In the genomic region with DNA sequence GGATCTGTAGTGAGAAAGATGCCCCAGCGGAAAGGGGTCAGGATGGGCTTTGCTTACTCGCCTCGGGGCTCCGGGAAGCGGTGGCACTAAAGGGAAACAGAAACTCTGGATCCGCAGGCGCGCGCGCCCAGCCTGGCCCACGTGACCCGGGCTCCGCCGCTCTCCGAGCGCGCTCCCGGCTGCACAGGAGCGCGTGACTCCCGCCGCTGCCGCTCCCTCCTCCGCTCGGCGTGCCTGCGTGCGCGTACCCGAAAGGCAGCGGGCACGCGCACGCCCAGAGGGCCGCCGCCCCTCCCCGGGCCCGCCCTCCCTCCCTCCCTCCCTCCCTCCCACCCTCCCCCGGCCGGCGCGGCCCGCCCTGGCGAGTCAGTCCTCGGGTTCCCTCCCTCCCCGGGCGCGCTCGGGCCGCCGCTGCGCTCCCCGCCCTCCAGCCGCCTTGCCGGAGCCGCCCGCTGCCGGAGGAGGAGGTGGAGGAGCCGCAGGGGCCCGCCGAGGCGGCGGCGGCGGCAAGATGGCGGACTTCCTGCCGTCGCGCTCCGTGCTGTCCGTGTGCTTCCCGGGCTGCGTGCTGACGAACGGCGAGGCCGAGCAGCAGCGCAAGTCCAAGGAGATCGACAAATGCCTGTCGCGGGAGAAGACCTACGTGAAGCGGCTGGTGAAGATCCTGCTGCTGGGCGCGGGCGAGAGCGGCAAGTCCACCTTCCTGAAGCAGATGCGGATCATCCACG, we compare ENCODE assay signal across 8 mouse cellular contexts. TPM values are rescaled to one million over a fixed set of nuclear protein-coding genes. Genes with fewer than 3 reads are reported as not detected.
A peak's percentile ranks its signal among the peaks of the same experiment; 100 is the strongest.
DNase-seq lines count a peak whose midpoint lies in the region; ATAC-seq and TF ChIP-seq lines count a peak whose summit lies in the region.

A gene (plus strand): TSS at position 369 of the 728 bp plus-strand sequence.

- H3K27me3 ChIP-seq in CH12.LX (replicated peaks) = no peaks in the 10 kb centered on the region
- H3K27me3 ChIP-seq in forebrain, embryonic 12.5 days = peaks cover 18% of the 10 kb centered on the region
- H3K27me3 ChIP-seq in heart, postnatal 0 days (ENCODE audit: control insufficient read depth, insufficient read depth, low read length) = no peaks in the 10 kb centered on the region
- no peaks in the 10 kb centered on the region for H3K27me3 ChIP-seq in liver, embryonic 16.5 days (ENCODE audit: control insufficient read depth, insufficient read depth, low read depth, low read length)
- peaks cover 16% of the 10 kb centered on the region for H3K27me3 ChIP-seq in neural tube, embryonic 13.5 days
- H3K27me3 ChIP-seq in testis, adult 2 months (ENCODE audit: control insufficient read depth, insufficient read depth, low read length) = no peaks in the 10 kb centered on the region

- no peak for TF ChIP-seq CTCF in CH12.LX (conservative IDR thresholded peaks at IDR 0.05 in 1 of 2, IDR thresholded peaks at IDR 0.05 in 1 of 2; ENCODE audit: low read depth in 2 of 2, low read length in 2 of 2)
- TF ChIP-seq CTCF in heart, postnatal 0 days (IDR thresholded peaks at IDR 0.05; ENCODE audit: low read depth) = no peak
- TF ChIP-seq CTCF in testis, adult 2 months (IDR thresholded peaks at IDR 0.05; ENCODE audit: control insufficient read depth, insufficient read depth, insufficient replicate concordance, low read depth, low read length) = no peak

- peak within 1 kb of the TSS; percentile 89 for H3K27ac ChIP-seq in CH12.LX (ENCODE audit: insufficient read depth, low read depth)
- peak within 1 kb of the TSS; percentile 96 for H3K27ac ChIP-seq in forebrain, embryonic 12.5 days
- H3K27ac ChIP-seq in heart, postnatal 0 days (ENCODE audit: low read depth) = peak within 1 kb of the TSS; percentile 98
- peak within 1 kb of the TSS; percentile 97 for H3K27ac ChIP-seq in liver, embryonic 16.5 days (ENCODE audit: low read length)
- peak within 1 kb of the TSS; percentile 95 for H3K27ac ChIP-seq in neural tube, embryonic 13.5 days (replicated peaks)
- peak within 1 kb of the TSS; percentile 95 for H3K27ac ChIP-seq in testis, adult 2 months (ENCODE audit: control insufficient read depth, insufficient read depth, low read depth, low read length)

- TF ChIP-seq POLR2A in CH12.LX (IDR thresholded peaks at IDR 0.05; ENCODE audit: low read depth, low read length) = peak; percentile 78
- peak; percentile 62 for TF ChIP-seq POLR2A in testis, adult 2 months (IDR thresholded peaks at IDR 0.05; ENCODE audit: control insufficient read depth, low read depth, low read length)

- peak; percentile 81 for ATAC-seq in forebrain, embryonic 12.5 days (ENCODE audit: low FRiP score)
- ATAC-seq in heart, postnatal 0 days (ENCODE audit: insufficient read depth, low read depth) = peak; percentile 79
- ATAC-seq in liver, embryonic 16.5 days (ENCODE audit: low read depth) = peak; percentile 92
- ATAC-seq in neural tube, embryonic 13.5 days (ENCODE audit: low read depth) = peak; percentile 70

- H3K79me2 ChIP-seq in CH12.LX (replicated peaks; ENCODE audit: control insufficient read depth, extremely low read depth, insufficient read depth, poor library complexity, severe bottlenecking) = peaks cover 40% of the 10 kb centered on the region

- no peaks in the 10 kb centered on the region for H3K9me3 ChIP-seq in CH12.LX (replicated peaks; ENCODE audit: low read length)
- no peaks in the 10 kb centered on the region for H3K9me3 ChIP-seq in forebrain, embryonic 12.5 days
- no peaks in the 10 kb centered on the region for H3K9me3 ChIP-seq in heart, postnatal 0 days (replicated peaks; ENCODE audit: control insufficient read depth, low read length)
- H3K9me3 ChIP-seq in liver, embryonic 16.5 days (replicated peaks; ENCODE audit: control insufficient read depth, low read length) = no peaks in the 10 kb centered on the region
- no peaks in the 10 kb centered on the region for H3K9me3 ChIP-seq in neural tube, embryonic 13.5 days

- dilution Hi-C loops in CH12.LX (cut with MboI; ENCODE audit: extremely low pct_ligation_motif_present, extremely low pct_unique_long_range_greater_than_20kb, low sequenced_read_pairs) = no loop called here

- peak; percentile 85 for DNase-seq in CH12.LX (ENCODE audit: extremely low read depth)
- peak; percentile 73 for DNase-seq in c-Kit-positive CD71-positive TER-119-negative erythroid progenitor cells, embryonic 14.5 days (ENCODE audit: low read depth)
- peak; percentile 93 for DNase-seq in heart, postnatal 0 days (ENCODE audit: low spot score)
- peak; percentile 93 to 95 for DNase-seq in kidney, postnatal 4 days

- WGBS in forebrain, embryonic 12.5 days = under 1% methylated on average over 62 of the region's 89 CpGs
- under 1% methylated on average over 60 of the region's 89 CpGs for WGBS in heart, postnatal 0 days
- WGBS in liver, embryonic 16.5 days (ENCODE audit: insufficient replicate concordance) = under 1% methylated on average over 70 of the region's 89 CpGs
- WGBS in neural tube, embryonic 13.5 days = 1% methylated on average over 52 of the region's 89 CpGs

- in situ Hi-C loops in CH12.LX (cut with MboI; ENCODE audit: low pct_ligation_motif_present, low pct_unique_long_range_greater_than_20kb, low sequenced_read_pairs) = loop anchor here (5.0 kb wide), 1 partner anchor 50 kb away; a partner anchor contains a TSS

- H3K36me3 ChIP-seq in CH12.LX (replicated peaks in 1 of 2; ENCODE audit: control insufficient read depth in 1 of 2, insufficient read depth in 1 of 2, low read length in 1 of 2) = peaks cover 15 to 22% of the 10 kb centered on the region in 2 experiments
- peaks cover 23% of the 10 kb centered on the region for H3K36me3 ChIP-seq in forebrain, embryonic 12.5 days (replicated peaks)
- peaks cover 16% of the 10 kb centered on the region for H3K36me3 ChIP-seq in heart, postnatal 0 days (replicated peaks; ENCODE audit: control insufficient read depth, insufficient read depth, low read length)
- peaks cover 6% of the 10 kb centered on the region; the same call in 1 of the 2 replicates for H3K36me3 ChIP-seq in liver, embryonic 16.5 days (ENCODE audit: control insufficient read depth, insufficient read depth)
- H3K36me3 ChIP-seq in neural tube, embryonic 13.5 days = peaks cover 19% of the 10 kb centered on the region
- H3K36me3 ChIP-seq in testis, adult 2 months (ENCODE audit: control insufficient read depth, insufficient read depth, low read length) = no peaks in the 10 kb centered on the region

- H3K4me3 ChIP-seq in CH12.LX (replicated peaks in 1 of 3; ENCODE audit: low read depth in 2 of 3, low read length in 2 of 3, poor library complexity in 1 of 3) = peak within 1 kb of the TSS; percentile 75 to 91 (median 89)
- H3K4me3 ChIP-seq in forebrain, embryonic 12.5 days (replicated peaks) = peak within 1 kb of the TSS; percentile 87
- H3K4me3 ChIP-seq in heart, postnatal 0 days (ENCODE audit: low read depth, low read length) = peak within 1 kb of the TSS; percentile 67
- peak within 1 kb of the TSS; percentile 73 for H3K4me3 ChIP-seq in liver, embryonic 16.5 days (ENCODE audit: low read depth, low read length)
- H3K4me3 ChIP-seq in neural tube, embryonic 13.5 days = peak within 1 kb of the TSS; percentile 78
- peak within 1 kb of the TSS; percentile 96 for H3K4me3 ChIP-seq in testis, adult 2 months (ENCODE audit: control insufficient read depth, low read depth, low read length)

- TF ChIP-seq RAD21 in CH12.LX (IDR thresholded peaks at IDR 0.05; ENCODE audit: low read depth, low read length) = no peak

- TF ChIP-seq EP300 in CH12.LX (IDR thresholded peaks at IDR 0.05; ENCODE audit: low read length) = no peak; the same call in 1 of the 2 replicates
- no peak for TF ChIP-seq EP300 in heart, postnatal 0 days (IDR thresholded peaks at IDR 0.05; ENCODE audit: low read depth)

- peaks cover 10 to 59% of the 10 kb centered on the region in 2 experiments for H3K4me1 ChIP-seq in CH12.LX (ENCODE audit: control insufficient read depth in 1 of 2, insufficient read depth in 2 of 2)
- H3K4me1 ChIP-seq in forebrain, embryonic 12.5 days = peaks cover 65% of the 10 kb centered on the region
- H3K4me1 ChIP-seq in heart, postnatal 0 days (ENCODE audit: control insufficient read depth, insufficient read depth) = peaks cover 49% of the 10 kb centered on the region
- peaks cover 43% of the 10 kb centered on the region for H3K4me1 ChIP-seq in liver, embryonic 16.5 days (ENCODE audit: control insufficient read depth, low read depth, low read length)
- peaks cover 75% of the 10 kb centered on the region for H3K4me1 ChIP-seq in neural tube, embryonic 13.5 days (replicated peaks)
- H3K4me1 ChIP-seq in testis, adult 2 months (ENCODE audit: control insufficient read depth, insufficient read depth, low read length) = peaks cover 11% of the 10 kb centered on the region

- peak within 1 kb of the TSS; percentile 73 for H3K4me2 ChIP-seq in CH12.LX (ENCODE audit: insufficient read depth, low read depth, poor library complexity, severe bottlenecking)
- H3K4me2 ChIP-seq in forebrain, embryonic 12.5 days = peak within 1 kb of the TSS; percentile 84
- H3K4me2 ChIP-seq in heart, postnatal 0 days (ENCODE audit: low read depth, low read length) = peak within 1 kb of the TSS; percentile 78
- peak within 1 kb of the TSS; percentile 92 for H3K4me2 ChIP-seq in liver, embryonic 16.5 days (ENCODE audit: low read depth, low read length)
- H3K4me2 ChIP-seq in neural tube, embryonic 13.5 days = peak within 1 kb of the TSS; percentile 79

- H3K9ac ChIP-seq in CH12.LX (ENCODE audit: insufficient read depth, low read depth) = peak within 1 kb of the TSS; percentile 66
- peak within 1 kb of the TSS; percentile 93 for H3K9ac ChIP-seq in forebrain, embryonic 12.5 days
- H3K9ac ChIP-seq in heart, postnatal 0 days (replicated peaks; ENCODE audit: low read depth, low read length) = peak within 1 kb of the TSS; percentile 77
- H3K9ac ChIP-seq in liver, embryonic 16.5 days (ENCODE audit: low read depth, low read length) = peak within 1 kb of the TSS; percentile 96
- peak within 1 kb of the TSS; percentile 87 for H3K9ac ChIP-seq in neural tube, embryonic 13.5 days

TF ChIP-seq in CH12.LX, 34 proteins besides CTCF, POLR2A, EP300 and RAD21 (continues in another document):
- TF ChIP-seq JUN (IDR thresholded peaks at IDR 0.05; ENCODE audit: insufficient read depth, low read depth, low read length) (no peak), POLR2AphosphoS2 (IDR thresholded peaks at IDR 0.05; ENCODE audit: low read depth, low read length) (no peak; the same call in 1 of the 2 replicates), CHD1 (IDR thresholded peaks at IDR 0.05; ENCODE audit: low read depth, low read length) (no peak), MAFK (IDR thresholded peaks at IDR 0.05; ENCODE audit: insufficient replicate concordance, low read length) (no peak)

RNA-seq across cellular contexts. Expression of the gene that starts here (rescaled TPM):
- total RNA-seq in CH12.LX (2012; rRNA removed) = 33.9 and 39.3 TPM in 2 replicates
- total RNA-seq in CH12.LX (2014; rRNA removed) = 56.6 and 57.6 TPM in 2 replicates
- polyA plus RNA-seq in CH12.LX (2012; ENCODE audit: insufficient read length, low read depth) = 32.2 and 33.4 TPM in 2 replicates
- polyA plus RNA-seq in forebrain, embryonic 12.5 days (2016; fragmentation: Nextera tagmentation; extraction: Ambion mirVana) = 20.7 and 20.9 TPM in 2 replicates
- 42.3 and 42.7 TPM in 2 replicates for total RNA-seq in heart, postnatal 0 days (2014; rRNA removed; ENCODE audit: low replicate concordance)
- polyA plus RNA-seq in heart, postnatal 0 days (2015; fragmentation: Nextera tagmentation; extraction: Ambion mirVana) = 25.5 and 28.0 TPM in 2 replicates
- 14.1 and 15.6 TPM in 2 replicates for polyA plus RNA-seq in liver, embryonic 16.5 days (2015; fragmentation: Nextera tagmentation; extraction: Ambion mirVana)
- polyA plus RNA-seq in neural tube, embryonic 13.5 days (2015; fragmentation: Nextera tagmentation; extraction: Ambion mirVana) = 16.6 and 16.8 TPM in 2 replicates
- polyA plus RNA-seq in testis, adult 2 months (2012; rRNA removed) = 30.3 and 37.7 TPM in 2 replicates

Comparison
In these comparisons a context has a peak if more than half of its experiments do, and no peak if none do; other contexts are left out.
1. Peak in every context shown above with its lines: DNase-seq, ATAC-seq, H3K4me3 ChIP-seq and H3K27ac ChIP-seq.